Mouse (Mus musculus): ENCODE measurements around the gene Anapc11.

Gene Anapc11

GRCm38 (mm10) chr11:120603545-120603944 lies 5.3 kb downstream of the Anapc11 start:
- no peak for DNase-seq (ENCODE audit: extremely low read depth, low read depth, low spot score)

GRCm38 (mm10) chr11:120605667-120606066 lies 7.4 kb downstream of the Anapc11 start:
- no peak for DNase-seq (ENCODE audit: extremely low read depth, low read depth, low spot score)

- no peak for DNase-seq (ENCODE audit: extremely low read depth, low read depth, low spot score)
Measured at GRCm38 (mm10) chr11:120606764-120607163, 8.5 kb downstream of the Anapc11 start.

GRCm38 (mm10) chr11:120608241-120609034 lies 10.2 kb downstream of the Anapc11 start, which contains the start of gene Npb:
Gene Npb, plus strand, starts transcription at chr11:120608477.
- no peak for DNase-seq (ENCODE audit: extremely low read depth, low read depth, low spot score)

GRCm38 (mm10) chr11:120609250-120609649 lies 11.0 kb downstream of the Anapc11 start:
- no peak for DNase-seq (ENCODE audit: extremely low read depth, low read depth, low spot score)

GRCm38 (mm10) chr11:120610477-120611046 lies 12.3 kb downstream of the Anapc11 start:
- no peak for DNase-seq (ENCODE audit: extremely low read depth, low read depth, low spot score)

- no peak for DNase-seq (ENCODE audit: extremely low read depth, low read depth, low spot score)
Measured at GRCm38 (mm10) chr11:120612763-120613162, 14.5 kb downstream of the Anapc11 start.

GRCm38 (mm10) chr11:120613481-120613972 lies 15.3 kb downstream of the Anapc11 start:
- DNase-seq (ENCODE audit: extremely low read depth, low read depth, low spot score) = no peak

GRCm38 (mm10) chr11:120613976-120614375 lies 15.8 kb downstream of the Anapc11 start:
- no peak for DNase-seq (ENCODE audit: extremely low read depth, low read depth, low spot score)

GRCm38 (mm10) chr11:120615167-120615566 lies 16.9 kb downstream of the Anapc11 start:
- DNase-seq (ENCODE audit: extremely low read depth, low read depth, low spot score) = no peak

GRCm38 (mm10) chr11:120615606-120616203 lies 17.5 kb downstream of the Anapc11 start:
- DNase-seq (ENCODE audit: extremely low read depth, low read depth, low spot score) = no peak

- no peak for DNase-seq (ENCODE audit: extremely low read depth, low read depth, low spot score)
Measured at GRCm38 (mm10) chr11:120616617-120617294, 18.5 kb downstream of the Anapc11 start.

GRCm38 (mm10) chr11:120617519-120618112 lies 19.4 kb downstream of the Anapc11 start, which contains the start of gene Pcyt2:
Gene Pcyt2, minus strand, starts transcription at chr11:120617936.
- DNase-seq (ENCODE audit: extremely low read depth, low read depth, low spot score) = no peak

GRCm38 (mm10) chr11:120618619-120619535 lies 20.7 kb downstream of the Anapc11 start:
- no peak for DNase-seq (ENCODE audit: extremely low read depth, low read depth, low spot score)

- DNase-seq (ENCODE audit: extremely low read depth, low read depth, low spot score) = no peak
Measured at GRCm38 (mm10) chr11:120620195-120620594, 22.0 kb downstream of the Anapc11 start.

- no peak for DNase-seq (ENCODE audit: extremely low read depth, low read depth, low spot score)
Measured at GRCm38 (mm10) chr11:120622805-120623204, 24.6 kb downstream of the Anapc11 start.

GRCm38 (mm10) chr11:120623961-120624679 lies 25.9 kb downstream of the Anapc11 start:
- no peak for DNase-seq (ENCODE audit: extremely low read depth, low read depth, low spot score)

GRCm38 (mm10) chr11:120624680-120625111 lies 26.5 kb downstream of the Anapc11 start:
- no peak for DNase-seq (ENCODE audit: extremely low read depth, low read depth, low spot score)

- no peak for DNase-seq (ENCODE audit: extremely low read depth, low read depth, low spot score)
Measured at GRCm38 (mm10) chr11:120625152-120625775, 27.0 kb downstream of the Anapc11 start, which contains the start of gene Sirt7. Gene Sirt7, minus strand, starts transcription at chr11:120625240.

Data from fat pad, adult 2 months (tissue).